Mouse (Mus musculus) spleen, adult 2 months (tissue): Measurements from ENCODE around the gene Nfat5.

Experiments used
- CTCF ChIP-seq: fragments of 200-500 bp; IDR thresholded peaks from 2 replicates; pipeline ENCODE4 v1.5.1; 2011; ENCODE audit warnings: mild to moderate bottlenecking, inconsistent platforms; ENCODE audit not compliant: insufficient read depth, insufficient read length, insufficient replicate concordance; ENCODE audit errors: extremely low read depth
- POLR2A ChIP-seq: fragments of 200-500 bp; IDR thresholded peaks from 2 replicates; pipeline ENCODE4 v1.6.1; 2011; ENCODE audit warnings: low read depth, low read length, inconsistent platforms

- no peak for TF ChIP-seq POLR2A
- TF ChIP-seq CTCF: no peak
Observed at GRCm38 (mm10) chr8:107385063-107385462, 91.8 kb downstream of the Nfat5 start.
